Mouse (Mus musculus): ENCODE results near the gene Sult5a1. TPM values are rescaled to one million over a fixed set of nuclear protein-coding genes. Genes with fewer than 3 reads are reported as not detected.

The Sult5a1 gene
- total RNA-seq, 2 experiments from 2014 or later: 2.1 to 2.5 TPM

DNA sequence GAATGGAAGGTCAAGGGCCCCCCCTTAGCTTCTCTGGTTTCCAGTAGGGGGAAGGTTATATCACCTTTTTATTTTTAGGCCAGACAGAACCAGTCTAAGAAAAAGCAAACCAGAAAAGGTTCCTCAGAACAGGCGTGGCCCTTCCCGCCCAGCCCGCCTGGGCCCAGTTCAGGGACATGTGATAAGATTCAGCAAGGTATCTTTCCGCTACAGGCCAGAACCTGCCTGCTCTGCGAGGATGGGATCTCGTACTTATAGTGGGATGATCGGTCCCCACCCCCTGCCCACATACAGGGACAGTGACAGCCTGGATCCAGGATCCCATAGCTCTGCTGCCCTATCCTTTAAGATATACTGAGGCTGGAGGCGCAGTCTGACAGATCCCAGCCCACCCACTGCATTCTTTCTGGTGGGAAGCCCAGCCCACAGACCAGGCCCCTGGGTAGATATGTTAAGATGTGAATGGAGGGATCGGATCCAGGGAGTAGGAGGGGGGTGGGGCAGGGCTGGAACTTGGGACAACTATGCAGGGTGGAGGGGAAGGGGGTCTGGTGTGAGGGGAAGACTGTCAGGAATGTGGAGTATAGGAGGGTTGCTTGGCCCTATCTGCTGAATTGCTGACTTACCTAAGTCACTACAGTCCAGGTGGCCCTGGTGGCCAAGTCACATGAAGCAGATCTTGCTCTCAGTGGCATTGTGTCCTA is 1.9 kb downstream of the Sult5a1 start:
- Histone ChIP-seq H3K4me3 (no peak overlapping the region), H3K27ac (no peak overlapping the region; the same call in 1 of the 2 replicates)
- no peak for TF ChIP-seq CTCF (IDR thresholded peaks at IDR 0.05)
- no peak for DNase-seq
- intact Hi-C loops (cut with DNase I): no loop called here

DNA sequence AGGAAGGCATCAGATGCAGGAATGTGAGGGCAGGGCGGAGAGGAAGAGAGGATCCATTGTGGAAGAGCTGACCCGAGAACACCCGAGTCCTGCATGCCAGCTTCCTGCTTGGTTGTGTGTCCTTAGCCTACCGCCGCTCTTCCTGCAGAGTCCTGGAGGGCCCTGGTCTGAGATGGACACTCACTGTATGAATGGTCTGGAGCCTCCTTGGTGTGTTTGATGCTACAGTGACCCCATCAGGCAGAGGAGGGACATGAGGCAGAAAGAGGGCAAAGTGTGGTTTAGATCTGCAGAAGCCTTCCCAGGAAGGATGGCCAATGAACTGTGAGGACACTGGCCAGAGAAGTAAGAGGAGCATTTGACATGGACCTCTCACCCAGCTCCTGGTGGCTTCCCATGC is 2.9 kb downstream of the Sult5a1 start:
- intact Hi-C loops (cut with DNase I): loop anchor here (2.0 kb wide), 1 partner anchor 30 kb away; no protein-coding TSS in a partner anchor
- Histone ChIP-seq H3K4me3 (no peak overlapping the region), H3K27ac (no peak overlapping the region)
- TF ChIP-seq CTCF (IDR thresholded peaks at IDR 0.05): peak; percentile 56
- peak; percentile 29 for DNase-seq

DNA sequence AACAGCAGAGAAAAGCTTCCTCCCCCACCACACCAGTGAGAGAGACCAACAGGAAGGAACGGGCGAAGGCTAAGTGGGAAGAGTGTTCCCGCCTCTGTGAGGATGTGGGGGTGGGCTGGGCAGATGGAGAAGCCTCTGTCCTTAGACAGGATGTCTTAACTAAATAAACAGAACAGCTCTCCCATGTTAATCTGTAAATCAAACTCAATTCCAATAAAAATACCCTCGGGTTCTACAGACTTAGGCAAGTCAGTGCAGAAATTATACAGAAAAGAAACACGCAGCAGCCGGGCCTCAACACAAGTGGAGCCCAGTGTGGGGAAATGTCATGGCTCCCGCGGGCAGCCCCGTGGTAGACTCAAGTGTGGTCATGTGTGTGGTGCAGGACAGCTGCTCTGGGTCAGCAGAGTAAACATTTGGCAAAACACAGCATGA is 7.4 kb downstream of the Sult5a1 start:
- Histone ChIP-seq H3K4me3 (no peak overlapping the region), H3K27ac (no peak overlapping the region)
- no peak for DNase-seq
- intact Hi-C loops (cut with DNase I): no loop called here
- TF ChIP-seq CTCF (IDR thresholded peaks at IDR 0.05): no peak

DNA sequence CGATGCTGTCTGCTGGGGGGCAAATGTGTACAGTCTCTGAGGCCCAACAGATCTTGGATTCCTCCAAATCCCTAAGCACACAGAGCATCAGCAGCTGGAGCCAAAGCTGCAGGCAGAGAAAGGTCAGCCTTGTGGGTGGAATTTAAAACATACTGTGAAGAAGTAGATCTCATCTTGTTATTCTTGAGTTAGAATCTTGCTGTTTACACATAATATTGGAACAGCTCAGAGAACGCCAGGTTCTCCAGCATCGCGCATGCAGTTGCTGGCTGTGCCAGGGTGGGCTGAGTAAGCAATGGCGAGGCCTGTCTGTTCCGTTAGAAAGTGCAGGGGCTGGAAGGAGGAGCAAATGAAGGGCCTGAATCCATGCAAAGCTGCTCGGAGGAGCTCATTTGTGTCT is 11.7 kb downstream of the Sult5a1 start:
- intact Hi-C loops (cut with DNase I): no loop called here
- H3K27ac ChIP-seq: peak overlapping the region; percentile 63
- peak; percentile 44 for DNase-seq

DNA sequence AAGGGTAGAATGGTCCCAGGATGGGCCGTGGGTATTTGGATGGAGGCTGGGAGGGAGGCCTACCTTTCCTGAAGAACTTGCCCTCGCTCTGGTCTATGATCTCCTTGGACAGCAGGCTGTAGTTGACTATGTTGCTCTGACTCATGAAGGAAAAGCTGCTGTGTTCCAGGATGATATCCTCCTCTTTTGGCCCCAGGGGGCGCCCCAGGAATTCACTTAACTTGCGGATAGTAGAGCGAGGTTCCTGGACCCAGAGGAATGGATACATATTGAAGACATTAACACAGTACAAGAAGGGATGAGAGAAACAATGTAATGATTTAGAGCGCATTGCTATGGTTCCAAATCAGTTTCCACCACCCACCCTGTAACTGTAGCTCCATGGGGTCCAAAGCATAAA is 12.8 kb downstream of the Sult5a1 start:
- peak; percentile 80 for DNase-seq
- no peak overlapping the region for H3K4me3 ChIP-seq
- peak; percentile 58 for TF ChIP-seq CTCF (IDR thresholded peaks at IDR 0.05)
- peak overlapping the region; percentile 63 for H3K27ac ChIP-seq
- intact Hi-C loops (cut with DNase I): loop anchor here (2.0 kb wide), 1 partner anchor 46 kb away; no protein-coding TSS in a partner anchor

More for the DNA sequence above, 11.7 kb downstream of the Sult5a1 start:
- H3K4me3 ChIP-seq: no peak overlapping the region
- TF ChIP-seq CTCF (IDR thresholded peaks at IDR 0.05): no peak

DNA sequence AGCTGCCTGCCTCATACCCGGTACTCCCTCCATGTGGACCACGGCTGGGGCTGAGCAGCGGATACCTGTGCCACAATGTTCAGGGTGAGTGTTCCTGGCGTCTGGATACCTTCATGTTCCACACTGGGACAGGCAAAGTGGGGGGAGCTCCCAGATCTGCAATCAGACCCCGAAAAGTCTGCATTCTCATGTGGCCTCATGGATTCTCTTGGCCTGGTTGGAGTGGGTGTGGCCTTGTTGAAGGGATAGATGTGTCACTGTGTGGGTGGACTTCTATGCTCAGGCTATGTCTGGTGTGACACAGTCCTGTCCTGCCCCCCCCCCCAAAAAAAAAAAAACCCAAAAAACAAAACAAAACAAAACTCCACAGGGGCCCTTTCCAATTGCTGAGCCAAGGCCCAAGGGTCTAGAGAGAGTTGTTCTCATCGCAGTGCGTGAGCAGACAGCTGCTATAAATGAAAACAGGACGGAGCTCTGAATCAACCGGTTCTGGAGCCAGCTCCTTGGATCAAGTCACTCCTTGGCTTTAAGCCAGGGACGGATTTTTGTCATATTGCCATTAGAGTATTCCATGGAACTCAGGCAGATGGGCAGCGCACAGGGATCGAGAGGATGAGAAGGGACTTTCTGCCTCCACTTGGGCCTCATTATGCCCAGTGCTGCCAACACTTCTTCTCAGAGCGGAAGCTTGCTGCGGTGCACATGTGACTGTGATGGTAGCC is 16.2 kb downstream of the Sult5a1 start:
- peak overlapping the region; percentile 59 for H3K27ac ChIP-seq
- no peak for TF ChIP-seq CTCF (IDR thresholded peaks at IDR 0.05)
- intact Hi-C loops (cut with DNase I): no loop called here
- no peak overlapping the region for H3K4me3 ChIP-seq
- DNase-seq: peak; percentile 64

DNA sequence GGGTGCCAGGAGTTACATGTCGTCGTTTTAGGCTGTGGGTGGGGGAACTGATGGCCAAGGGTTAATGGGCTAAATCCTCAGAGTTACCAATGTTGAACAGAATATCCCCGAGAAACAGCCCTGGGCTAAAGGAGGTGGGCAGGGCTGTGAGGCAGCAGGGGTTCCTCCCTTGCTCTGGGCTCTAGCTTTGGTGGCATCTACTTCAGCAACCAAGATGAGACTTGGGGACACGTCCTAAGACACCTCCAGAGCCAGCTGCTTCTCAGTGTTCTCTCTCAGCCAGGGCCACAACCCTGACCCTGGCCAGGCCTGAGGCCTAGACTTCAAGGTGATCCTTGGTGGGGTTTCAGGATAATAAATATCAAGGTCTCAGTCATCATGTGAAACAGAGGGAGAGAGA is 19.4 kb downstream of the Sult5a1 start:
- TF ChIP-seq CTCF (IDR thresholded peaks at IDR 0.05): no peak
- intact Hi-C loops (cut with DNase I): no loop called here

DNA sequence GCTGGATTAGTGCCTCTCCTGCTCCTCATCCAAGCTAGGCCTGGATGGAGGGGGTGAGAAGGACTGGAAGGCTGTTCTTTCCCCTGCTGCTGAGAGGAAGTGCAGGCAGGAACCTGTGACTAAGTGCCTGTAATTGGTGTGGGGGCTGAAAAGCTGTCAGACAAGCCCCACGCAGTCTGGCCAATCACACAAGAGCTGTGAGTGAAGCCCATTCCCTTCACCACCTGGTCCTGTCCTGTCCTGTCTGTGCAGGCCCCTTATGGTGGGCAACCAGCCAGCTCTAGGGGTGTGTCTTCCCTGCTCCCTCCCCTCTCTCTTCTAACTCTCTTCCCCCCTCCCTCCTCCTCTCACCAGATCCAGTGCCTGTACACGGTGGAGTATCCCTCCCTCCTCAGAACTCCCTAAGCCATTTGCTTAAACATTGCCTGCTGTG is 20.5 kb downstream of the Sult5a1 start:
- no peak for TF ChIP-seq CTCF (IDR thresholded peaks at IDR 0.05)
- no peak for DNase-seq
- intact Hi-C loops (cut with DNase I): no loop called here
- H3K27ac ChIP-seq: peak overlapping the region; percentile 16; the same call in 1 of the 2 replicates
- no peak overlapping the region for H3K4me3 ChIP-seq

More for the DNA sequence above, 19.4 kb downstream of the Sult5a1 start:
- Histone ChIP-seq H3K4me3 (no peak overlapping the region), H3K27ac (no peak overlapping the region)
- no peak for DNase-seq

DNA sequence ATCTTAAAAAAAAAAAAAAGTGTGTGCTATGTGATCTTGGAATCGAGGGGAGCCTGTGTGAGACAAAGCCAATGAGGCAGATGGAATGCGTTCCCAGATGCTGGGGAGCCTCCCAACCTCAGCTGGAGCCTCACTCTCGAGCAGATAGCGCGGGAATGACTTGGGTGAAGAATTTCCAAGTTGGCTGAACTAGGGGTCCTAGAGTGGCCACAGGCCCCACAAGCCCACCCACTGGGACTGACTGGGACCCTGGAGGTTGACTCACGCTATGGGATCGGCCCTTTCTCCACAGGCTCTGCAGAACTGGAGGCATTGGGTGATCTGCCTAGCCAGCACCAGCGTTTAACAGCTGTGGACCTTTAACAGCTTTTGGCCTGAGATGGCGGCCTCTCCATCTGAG is 21.8 kb downstream of the Sult5a1 start:
- peak overlapping the region; percentile 21; the same call in 1 of the 2 replicates for H3K27ac ChIP-seq
- no peak for DNase-seq
- no peak for TF ChIP-seq CTCF (IDR thresholded peaks at IDR 0.05)
- intact Hi-C loops (cut with DNase I): no loop called here
- no peak overlapping the region for H3K4me3 ChIP-seq

DNA sequence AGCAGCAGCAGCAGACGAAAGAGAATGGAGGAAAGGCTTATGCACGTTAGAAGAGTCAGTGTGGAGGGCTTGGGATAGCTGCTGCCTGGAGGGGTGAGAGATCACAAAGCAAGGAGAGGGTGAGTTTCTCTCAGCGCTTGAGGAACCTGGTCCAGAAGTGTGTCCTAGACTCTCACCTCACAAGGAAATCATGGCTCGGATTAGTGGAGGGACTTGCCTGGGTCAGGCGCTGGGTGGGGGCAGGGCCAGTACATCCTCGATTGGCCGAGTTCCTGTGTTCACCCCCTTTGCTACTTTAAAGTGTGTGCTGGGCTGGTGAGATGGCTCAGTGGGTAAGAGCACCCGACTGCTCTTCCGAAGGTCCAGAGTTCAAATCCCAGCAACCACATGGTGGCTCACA is 22.3 kb downstream of the Sult5a1 start:
- intact Hi-C loops (cut with DNase I): no loop called here
- no peak for DNase-seq
- no peak for TF ChIP-seq CTCF (IDR thresholded peaks at IDR 0.05)
- Histone ChIP-seq H3K4me3 (no peak overlapping the region), H3K27ac (peak overlapping the region; percentile 24; the same call in 1 of the 2 replicates)

DNA sequence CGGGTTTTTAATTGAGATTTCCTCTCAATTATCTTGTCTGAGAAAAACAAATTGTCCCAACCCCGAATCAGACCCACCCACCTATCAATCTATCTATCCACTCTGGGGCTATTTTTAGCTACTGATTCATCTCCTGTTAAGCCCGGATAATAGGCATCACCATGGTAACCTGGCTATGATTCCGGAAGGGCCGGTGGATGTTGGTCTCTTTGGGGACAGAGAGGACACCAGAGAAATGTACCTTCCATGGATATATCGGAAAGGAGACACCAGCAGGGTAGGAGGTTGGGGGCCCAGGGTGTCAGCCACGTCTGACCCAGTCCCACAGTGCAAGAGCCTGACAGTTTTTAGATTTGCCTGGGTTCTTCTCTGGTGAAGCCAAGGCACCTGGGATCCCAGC is 22.7 kb downstream of the Sult5a1 start:
- DNase-seq: no peak
- intact Hi-C loops (cut with DNase I): no loop called here
- peak overlapping the region; percentile 24; the same call in 1 of the 2 replicates for H3K27ac ChIP-seq
- TF ChIP-seq CTCF (IDR thresholded peaks at IDR 0.05): no peak
- no peak overlapping the region for H3K4me3 ChIP-seq

DNA sequence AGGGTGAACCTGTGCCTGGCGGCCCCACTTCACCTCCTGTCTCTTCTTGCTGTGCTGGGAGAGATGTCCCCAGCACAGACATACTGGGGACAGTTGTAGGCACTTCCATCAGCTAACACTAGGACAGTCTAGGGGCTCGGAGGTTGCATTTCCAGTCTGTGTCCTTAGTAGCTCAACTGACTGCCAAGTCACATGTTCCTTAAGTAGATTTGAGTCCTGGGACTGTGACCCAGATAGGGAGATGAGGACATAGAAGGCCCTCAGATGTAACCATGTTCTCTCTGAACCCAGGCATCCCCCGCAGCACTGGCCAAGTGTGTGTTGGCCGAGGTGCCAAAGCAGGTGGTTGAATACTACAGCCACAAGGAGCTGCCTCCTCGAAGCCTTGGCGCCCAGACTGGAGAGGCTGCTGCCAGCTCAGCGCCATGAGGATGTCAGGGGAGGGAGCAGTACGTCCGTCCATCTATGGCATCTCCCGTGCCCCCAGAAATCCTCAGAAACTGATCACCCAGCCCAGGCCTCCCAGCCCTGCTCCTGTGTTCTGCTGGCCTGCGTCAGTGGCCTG is 23.9 kb downstream of the Sult5a1 start:
- no peak overlapping the region for H3K4me3 ChIP-seq
- DNase-seq: peak; percentile 49
- no peak for TF ChIP-seq CTCF (IDR thresholded peaks at IDR 0.05)
- intact Hi-C loops (cut with DNase I): no loop called here
- H3K27ac ChIP-seq: no peak overlapping the region

DNA sequence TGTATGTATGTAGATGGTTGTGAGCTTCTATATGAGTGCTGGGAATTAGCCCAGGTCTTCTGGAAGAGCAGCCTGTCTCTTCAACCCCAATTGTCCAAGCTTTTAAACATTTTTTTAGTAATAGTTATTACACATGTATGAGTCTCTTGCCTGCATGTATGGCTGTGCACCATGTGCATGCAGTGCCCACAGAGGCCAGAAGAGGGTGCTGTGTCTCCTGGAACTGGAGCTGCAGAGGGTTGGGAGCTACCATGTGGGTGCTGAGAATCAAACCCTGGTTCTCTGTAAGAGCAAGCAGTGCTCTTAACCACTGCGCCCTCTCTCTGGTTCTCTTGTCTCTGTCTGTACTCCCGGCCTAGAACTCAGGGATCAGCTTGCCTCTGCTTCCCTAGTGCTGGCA is 25.2 kb downstream of the Sult5a1 start:
- no peak for DNase-seq
- intact Hi-C loops (cut with DNase I): no loop called here
- Histone ChIP-seq H3K27ac (no peak overlapping the region), H3K4me3 (no peak overlapping the region)
- no peak; the same call in 1 of the 2 replicates for TF ChIP-seq CTCF (IDR thresholded peaks at IDR 0.05)
